Mouse (Mus musculus) fibroblast of lung, adult 2 months (primary cell): ENCODE results near the gene Gtpbp3.
A peak's percentile ranks its signal among the peaks of the same experiment; 100 is the strongest.

Source experiments
- DNase-seq: peaks from one replicate; pipeline ENCODE4 v3.0.0-alpha.2; 2011; ENCODE audit warnings: low read depth

The Gtpbp3 gene

GRCm38 (mm10) chr8:71487691-71488445 lies at the start of gene Gtpbp3:
Gene Gtpbp3 (plus strand): TSS chr8:71488103.
- no peak for DNase-seq

GRCm38 (mm10) chr8:71441404-71441803 lies 46.5 kb upstream of the Gtpbp3 start:
- DNase-seq = no peak

- DNase-seq = no peak
These were observed 42.8 kb upstream of the Gtpbp3 start for GRCm38 (mm10) chr8:71445096-71445495.

- no peak for DNase-seq
These were observed 36.6 kb upstream of the Gtpbp3 start for GRCm38 (mm10) chr8:71451337-71451736.

- DNase-seq = no peak
These were observed 36.1 kb upstream of the Gtpbp3 start for GRCm38 (mm10) chr8:71451777-71452176.

GRCm38 (mm10) chr8:71452669-71453068 lies 35.2 kb upstream of the Gtpbp3 start:
- DNase-seq = no peak

- no peak for DNase-seq
These were observed 33.2 kb upstream of the Gtpbp3 start for GRCm38 (mm10) chr8:71454668-71455067.

GRCm38 (mm10) chr8:71456906-71457305 lies 31.0 kb upstream of the Gtpbp3 start:
- no peak for DNase-seq

GRCm38 (mm10) chr8:71457659-71458270 lies 30.1 kb upstream of the Gtpbp3 start:
- DNase-seq = no peak

- DNase-seq = no peak
These were observed 27.2 kb upstream of the Gtpbp3 start for GRCm38 (mm10) chr8:71460716-71461115.

- DNase-seq = no peak
These were observed 26.6 kb upstream of the Gtpbp3 start for GRCm38 (mm10) chr8:71461152-71461840.

GRCm38 (mm10) chr8:71462191-71462590 lies 25.7 kb upstream of the Gtpbp3 start:
- DNase-seq = no peak

GRCm38 (mm10) chr8:71462786-71463185 lies 25.1 kb upstream of the Gtpbp3 start:
- DNase-seq = no peak

- DNase-seq = peak; percentile 88
These were observed 24.5 kb upstream of the Gtpbp3 start, which contains the start of gene Abhd8 for GRCm38 (mm10) chr8:71463188-71464033. Gene Abhd8 (minus strand): TSS chr8:71463655.

- DNase-seq = peak; percentile 100
These were observed 23.1 kb upstream of the Gtpbp3 start, which contains the start of gene Mrpl34 for GRCm38 (mm10) chr8:71464513-71465500. Gene Mrpl34 (plus strand): TSS chr8:71464959.

- DNase-seq = no peak
These were observed 22.2 kb upstream of the Gtpbp3 start for GRCm38 (mm10) chr8:71465733-71466132.

- DNase-seq = no peak
These were observed 21.7 kb upstream of the Gtpbp3 start for GRCm38 (mm10) chr8:71466198-71466597.

GRCm38 (mm10) chr8:71467201-71467600 lies 20.7 kb upstream of the Gtpbp3 start:
- no peak for DNase-seq

GRCm38 (mm10) chr8:71468001-71468400 lies 19.9 kb upstream of the Gtpbp3 start:
- no peak for DNase-seq

- DNase-seq = peak; percentile 97
These were observed 19.0 kb upstream of the Gtpbp3 start, which contains the start of gene Dda1 for GRCm38 (mm10) chr8:71468916-71469315. Gene Dda1 (plus strand): TSS chr8:71469199.

- DNase-seq = no peak
These were observed 18.5 kb upstream of the Gtpbp3 start for GRCm38 (mm10) chr8:71469411-71469810.
